Mouse (Mus musculus) olfactory bulb, adult 2 months (tissue): ENCODE data around the gene Sh3bp4.

Experiments used
- CTCF ChIP-seq: fragments of 200-500 bp; IDR thresholded peaks from 2 replicates; pipeline ENCODE4 v1.5.1; 2012; ENCODE audit warnings: low read depth, mild to moderate bottlenecking, low read length, moderate library complexity; ENCODE audit not compliant: insufficient read depth
- POLR2A ChIP-seq: fragments of 200-500 bp; IDR thresholded peaks from 2 replicates; pipeline ENCODE4 v1.6.1; 2012; ENCODE audit warnings: mild to moderate bottlenecking, low read depth, low read length, moderate library complexity; ENCODE audit not compliant: insufficient read depth

- TF ChIP-seq CTCF: no peak
- no peak for TF ChIP-seq POLR2A
These were observed 8.0 kb downstream of the Sh3bp4 start for GRCm38 (mm10) chr1:89078240-89078639.
